Mouse (Mus musculus) embryonic facial prominence, embryonic 13.5 days (tissue): ENCODE results near the gene Gltpd2. TPM values are rescaled to one million over a fixed set of nuclear protein-coding genes. Genes with fewer than 3 reads are reported as not detected.
"Not testable (repeated sequence)": the region's sequence is repeated elsewhere in the genome, so short reads cannot be mapped to it uniquely, and the experiment has no call there.

Source experiments
- ATAC-seq: fragments of 200-750 bp; cut with Nextera tagmentation; 2 replicates; pipeline ENCODE4 v1.8.0; 2017; ENCODE audit warnings: low read depth; ENCODE audit not compliant: insufficient number of reproducible peaks, insufficient read depth, low FRiP score, low TSS enrichment
- H3K27ac ChIP-seq: fragments of 300-500 bp; sonication (generic); 2 replicates; pipeline ENCODE4 v1.5.1; 2015; ENCODE audit warnings: moderate library complexity, mild to moderate bottlenecking, inconsistent platforms
- H3K27me3 ChIP-seq: fragments of 300-500 bp; sonication (generic); 2 replicates; pipeline ENCODE4 v1.6.1; 2015; ENCODE audit warnings: mild to moderate bottlenecking, inconsistent platforms
- H3K36me3 ChIP-seq: fragments of 300-500 bp; sonication (generic); 2 replicates; pipeline ENCODE4 v1.6.1; 2015; ENCODE audit warnings: mild to moderate bottlenecking, inconsistent platforms
- H3K4me1 ChIP-seq: fragments of 300-500 bp; sonication (generic); 2 replicates; pipeline ENCODE4 v1.6.1; 2015; ENCODE audit warnings: inconsistent platforms
- H3K4me2 ChIP-seq: fragments of 300-500 bp; sonication (generic); 2 replicates; pipeline ENCODE4 v1.6.1; 2015; ENCODE audit warnings: moderate library complexity, mild to moderate bottlenecking, inconsistent platforms
- H3K4me3 ChIP-seq: fragments of 300-500 bp; sonication (generic); 2 replicates; pipeline ENCODE4 v1.5.1; 2015; ENCODE audit warnings: mild to moderate bottlenecking, inconsistent platforms
- H3K9ac ChIP-seq: fragments of 300-500 bp; sonication (generic); 2 replicates; pipeline ENCODE4 v1.6.1; 2015; ENCODE audit warnings: mild to moderate bottlenecking, inconsistent platforms
- H3K9me3 ChIP-seq: fragments of 300-500 bp; sonication (generic); 2 replicates; pipeline ENCODE4 v1.6.1; 2016; ENCODE audit warnings: inconsistent platforms
- WGBS: fragments of 180-500 bp; shearing (Covaris S2); methylation state at CpG from one replicate; pipeline ENCODE4 v1.1.7; 2015; ENCODE audit warnings: mixed read lengths; 5-methylcytosine and 5-hydroxymethylcytosine counted together
- polyA plus RNA-seq: library from polyadenylated mRNA; unstranded; fragments of >200 nt; fragmentation: Nextera tagmentation; extraction: Ambion mirVana; gene quantifications from 2 replicates; pipeline ENCODE4 v1.2.1, GENCODE M21; 2015

The Gltpd2 gene
- polyA plus RNA-seq, 1 experiment from 2014 or later = not detected

- no peak for ATAC-seq
- Histone ChIP-seq H3K4me3 (peak overlapping the region; percentile 40), H3K4me2 (peak overlapping the region; percentile 60)
Measured at GRCm38 (mm10) chr11:70520178-70520769, 1.3 kb downstream of the Gltpd2 start.

GRCm38 (mm10) chr11:70523306-70523989 is 4.5 kb downstream of the Gltpd2 start:
- H3K27me3 ChIP-seq = peaks cover 13% of the 10 kb centered on the region
- H3K9me3 ChIP-seq, H3K9ac ChIP-seq, H3K4me3 ChIP-seq, H3K4me2 ChIP-seq, ATAC-seq, H3K27ac ChIP-seq: not testable (repeated sequence)
- 86% methylated on average over 8 of the region's 8 CpGs for WGBS
- H3K4me1 ChIP-seq = peaks cover 23% of the 10 kb centered on the region
- peaks cover 25% of the 10 kb centered on the region for H3K36me3 ChIP-seq

More at GRCm38 (mm10) chr11:70520178-70520769, 1.3 kb downstream of the Gltpd2 start:
- Histone ChIP-seq H3K27me3 (peaks cover 13% of the 10 kb centered on the region), H3K9me3 (no peaks in the 10 kb centered on the region), H3K27ac (peak overlapping the region; percentile 4; the same call in 1 of the 2 replicates), H3K9ac (peak overlapping the region; percentile 75), H3K4me1 (peaks cover 13% of the 10 kb centered on the region), H3K36me3 (no peaks in the 10 kb centered on the region)
- WGBS = 8% methylated on average over 41 of the region's 41 CpGs

- peak overlapping the region; percentile 56 for H3K4me2 ChIP-seq
- peak overlapping the region; percentile 59 for H3K9ac ChIP-seq
- H3K27ac ChIP-seq = no peak overlapping the region
- H3K9me3 ChIP-seq = no peaks in the 10 kb centered on the region
- WGBS = 5% methylated on average over 8 of the region's 8 CpGs
- H3K27me3 ChIP-seq = peaks cover 9% of the 10 kb centered on the region
- H3K4me1 ChIP-seq = peaks cover 20% of the 10 kb centered on the region
- peak overlapping the region; percentile 70 for H3K4me3 ChIP-seq
- no peak for ATAC-seq
- peaks cover 33% of the 10 kb centered on the region for H3K36me3 ChIP-seq
Measured at GRCm38 (mm10) chr11:70524782-70525181, 5.8 kb downstream of the Gltpd2 start.

GRCm38 (mm10) chr11:70525184-70525678 is 6.2 kb downstream of the Gltpd2 start, which contains the start of gene Psmb6:
Gene Psmb6 (plus strand): TSS chr11:70525367.
- H3K27ac ChIP-seq = no peak within 1 kb of the TSS; the same call in 1 of the 2 replicates
- no peaks in the 10 kb centered on the region for H3K9me3 ChIP-seq
- H3K4me3 ChIP-seq = peak within 1 kb of the TSS; percentile 70
- H3K4me1 ChIP-seq = peaks cover 15% of the 10 kb centered on the region
- peaks cover 33% of the 10 kb centered on the region for H3K36me3 ChIP-seq
- peak within 1 kb of the TSS; percentile 78 for H3K9ac ChIP-seq
- H3K4me2 ChIP-seq = peak within 1 kb of the TSS; percentile 80
- H3K27me3 ChIP-seq = peaks cover 5% of the 10 kb centered on the region
- peak; percentile 91 for ATAC-seq
- WGBS = under 1% methylated on average over 25 of the region's 26 CpGs

GRCm38 (mm10) chr11:70525726-70526125 is 6.7 kb downstream of the Gltpd2 start:
- H3K4me2 ChIP-seq = peak overlapping the region; percentile 80
- peaks cover 10% of the 10 kb centered on the region for H3K4me1 ChIP-seq
- H3K9ac ChIP-seq = peak overlapping the region; percentile 78
- H3K36me3 ChIP-seq = peaks cover 33% of the 10 kb centered on the region
- no peak overlapping the region; the same call in 1 of the 2 replicates for H3K27ac ChIP-seq
- no peaks in the 10 kb centered on the region for H3K9me3 ChIP-seq
- peak overlapping the region; percentile 70 for H3K4me3 ChIP-seq
- peaks cover 1% of the 10 kb centered on the region for H3K27me3 ChIP-seq
- ATAC-seq = no peak
- under 1% methylated on average over 12 of the region's 12 CpGs for WGBS

GRCm38 (mm10) chr11:70526211-70526610 is 7.2 kb downstream of the Gltpd2 start:
- H3K9me3 ChIP-seq = no peaks in the 10 kb centered on the region
- H3K27me3 ChIP-seq = no peaks in the 10 kb centered on the region
- 88% methylated on average over 12 of the region's 12 CpGs for WGBS
- ATAC-seq = no peak
- no peak overlapping the region for H3K27ac ChIP-seq
- peaks cover 10% of the 10 kb centered on the region for H3K4me1 ChIP-seq
- H3K4me2 ChIP-seq = peak overlapping the region; percentile 80
- H3K36me3 ChIP-seq = peaks cover 33% of the 10 kb centered on the region
- peak overlapping the region; percentile 78 for H3K9ac ChIP-seq
- H3K4me3 ChIP-seq = peak overlapping the region; percentile 70

GRCm38 (mm10) chr11:70528610-70529009 is 9.6 kb downstream of the Gltpd2 start:
- H3K27ac ChIP-seq = no peak overlapping the region
- H3K36me3 ChIP-seq = peaks cover 33% of the 10 kb centered on the region
- 92% methylated on average over 7 of the region's 7 CpGs for whole genome bisulfite sequencing
- H3K4me3 ChIP-seq = no peak overlapping the region
- peaks cover 10% of the 10 kb centered on the region for H3K4me1 ChIP-seq
- H3K27me3 ChIP-seq = no peaks in the 10 kb centered on the region
- H3K4me2 ChIP-seq = no peak overlapping the region
- no peak overlapping the region for H3K9ac ChIP-seq
- H3K9me3 ChIP-seq = no peaks in the 10 kb centered on the region
- no peak for ATAC-seq

- H3K27me3 ChIP-seq, H3K4me3 ChIP-seq, H3K9ac ChIP-seq, H3K9me3 ChIP-seq, H3K4me1 ChIP-seq, ATAC-seq, H3K27ac ChIP-seq, H3K4me2 ChIP-seq: not testable (repeated sequence)
- peaks cover 32% of the 10 kb centered on the region for H3K36me3 ChIP-seq
- 80% methylated on average over 2 of the region's 2 CpGs for WGBS
Measured at GRCm38 (mm10) chr11:70531065-70531464, 12.1 kb downstream of the Gltpd2 start.

- Histone ChIP-seq H3K4me2 (no peak within 1 kb of the TSS), H3K4me3 (no peak within 1 kb of the TSS), H3K27ac (no peak within 1 kb of the TSS), H3K36me3 (peaks cover 14% of the 10 kb centered on the region), H3K27me3 (no peaks in the 10 kb centered on the region), H3K4me1 (no peaks in the 10 kb centered on the region), H3K9ac (no peak within 1 kb of the TSS), H3K9me3 (no peaks in the 10 kb centered on the region)
- ATAC-seq = no peak
- 79% methylated on average over 6 of the region's 6 CpGs for WGBS
Measured at GRCm38 (mm10) chr11:70532839-70533238, 13.8 kb downstream of the Gltpd2 start, which contains the start of gene Gm40193. Gene Gm40193 (minus strand): TSS chr11:70532939.

GRCm38 (mm10) chr11:70539423-70539822 is 20.4 kb downstream of the Gltpd2 start:
- ATAC-seq = no peak
- peaks cover 41% of the 10 kb centered on the region for H3K27me3 ChIP-seq
- H3K4me2 ChIP-seq = peak overlapping the region; percentile 92
- no peak overlapping the region for H3K27ac ChIP-seq
- H3K9me3 ChIP-seq = no peaks in the 10 kb centered on the region
- peak overlapping the region; percentile 67 for H3K4me3 ChIP-seq
- H3K36me3 ChIP-seq = no peaks in the 10 kb centered on the region
- H3K9ac ChIP-seq = peak overlapping the region; percentile 78
- H3K4me1 ChIP-seq = peaks cover 12% of the 10 kb centered on the region; the same call in 1 of the 2 replicates
- 17% methylated on average over 9 of the region's 9 CpGs for WGBS

GRCm38 (mm10) chr11:70539877-70540587 is 21.0 kb downstream of the Gltpd2 start, which contains the start of gene Pld2:
Gene Pld2 (plus strand): TSS chr11:70540064.
- Histone ChIP-seq H3K4me2 (peak within 1 kb of the TSS; percentile 92), H3K9ac (peak within 1 kb of the TSS; percentile 78), H3K4me1 (peaks cover 12% of the 10 kb centered on the region; the same call in 1 of the 2 replicates), H3K27me3 (peaks cover 41% of the 10 kb centered on the region), H3K36me3 (no peaks in the 10 kb centered on the region), H3K4me3 (peak within 1 kb of the TSS; percentile 67), H3K27ac (no peak within 1 kb of the TSS), H3K9me3 (no peaks in the 10 kb centered on the region)
- peak; percentile 85 for ATAC-seq
- under 1% methylated on average over 61 of the region's 65 CpGs for WGBS
